Mouse (Mus musculus) erythroblast, embryonic 14.5 days (primary cell): Measurements from ENCODE around the gene Uxs1. TPM values are rescaled to one million over a fixed set of nuclear protein-coding genes. Genes with fewer than 3 reads are reported as not detected.

Experiments used
- H3K27me3 ChIP-seq: 2 replicates; pipeline ENCODE4 v1.6.1; 2012; ENCODE audit warnings: inconsistent platforms; ENCODE audit not compliant: control insufficient read depth
- H3K36me3 ChIP-seq: 2 replicates; pipeline ENCODE4 v1.6.1; 2012; ENCODE audit warnings: mild to moderate bottlenecking, inconsistent platforms; ENCODE audit not compliant: control insufficient read depth
- H3K4me1 ChIP-seq: 2 replicates; pipeline ENCODE4 v1.6.1; 2012; ENCODE audit warnings: inconsistent platforms; ENCODE audit not compliant: control insufficient read depth
- H3K4me3 ChIP-seq: replicated peaks from 2 replicates; pipeline ENCODE3; 2012; ENCODE audit warnings: moderate library complexity, mild to moderate bottlenecking, inconsistent platforms
- H3K9me3 ChIP-seq: 2 replicates; pipeline ENCODE4 v1.6.1; 2012; ENCODE audit warnings: low read length, inconsistent platforms, mixed read lengths; ENCODE audit not compliant: control insufficient read depth
- GATA1 ChIP-seq: IDR thresholded peaks from 2 replicates; pipeline ENCODE4 v1.6.1; 2012; ENCODE audit warnings: low read length, inconsistent platforms, mixed read lengths
- TAL1 ChIP-seq: IDR thresholded peaks from 3 replicates; pipeline ENCODE4 v1.6.1; 2012; ENCODE audit warnings: low read length, inconsistent platforms, mixed read lengths
- polyA plus RNA-seq: library from polyadenylated mRNA; stranded (reverse); fragments of >175 nt; gene quantifications from 2 replicates; pipeline ENCODE4 v1.2.3, GENCODE M21; 2012

Uxs1 gene
- polyA plus RNA-seq, 1 experiment: 0.49 TPM

DNA sequence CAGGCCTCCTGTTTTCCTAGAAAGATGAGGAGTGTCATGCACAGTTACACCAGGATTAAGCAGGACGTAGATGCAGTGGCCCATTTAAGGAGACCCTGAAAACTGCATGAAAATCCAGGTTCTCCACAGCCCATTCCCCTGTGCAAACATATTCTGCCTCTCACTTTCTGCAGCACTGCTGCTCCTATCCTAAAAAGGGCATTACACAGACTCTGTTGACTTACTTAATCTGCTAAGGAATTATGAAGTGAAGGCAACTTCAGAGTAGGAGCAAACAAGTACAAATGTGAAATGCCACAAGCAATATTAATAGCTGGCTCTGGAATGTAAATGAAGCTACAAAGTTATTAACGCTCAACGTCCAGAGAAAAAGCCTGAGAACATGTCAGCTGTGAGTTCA lies 45.9 kb downstream of the Uxs1 start:
- H3K27me3 ChIP-seq: no peaks in the 10 kb centered on the region
- TF ChIP-seq TAL1: no peak
- no peak for TF ChIP-seq GATA1
- H3K4me3 ChIP-seq: no peak overlapping the region
- H3K36me3 ChIP-seq: peaks cover 52% of the 10 kb centered on the region
- H3K4me1 ChIP-seq: no peaks in the 10 kb centered on the region
- no peaks in the 10 kb centered on the region for H3K9me3 ChIP-seq

DNA sequence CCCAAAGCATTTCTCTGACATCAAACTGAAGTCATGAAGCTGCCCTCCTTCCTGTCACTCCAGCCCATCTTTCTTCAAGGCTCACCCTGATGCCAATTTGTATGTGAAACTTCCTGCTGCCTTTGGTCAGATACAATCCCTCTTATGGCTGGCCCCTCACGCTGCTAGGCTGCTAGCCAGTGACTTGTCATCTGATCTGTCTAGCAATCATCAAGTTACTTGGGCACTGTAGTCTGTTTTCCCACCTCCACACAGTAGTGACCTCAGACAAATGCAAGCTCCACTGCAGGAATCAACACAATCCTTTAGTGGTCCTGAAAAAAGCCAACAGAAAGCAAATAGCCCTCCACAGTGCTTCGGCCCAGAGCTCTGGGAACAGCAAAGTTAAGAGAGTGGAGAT lies 46.4 kb downstream of the Uxs1 start:
- TF ChIP-seq GATA1: no peak
- TF ChIP-seq TAL1: no peak
- Histone ChIP-seq H3K4me1 (no peaks in the 10 kb centered on the region), H3K4me3 (no peak overlapping the region), H3K36me3 (peaks cover 51% of the 10 kb centered on the region), H3K27me3 (no peaks in the 10 kb centered on the region), H3K9me3 (no peaks in the 10 kb centered on the region)

DNA sequence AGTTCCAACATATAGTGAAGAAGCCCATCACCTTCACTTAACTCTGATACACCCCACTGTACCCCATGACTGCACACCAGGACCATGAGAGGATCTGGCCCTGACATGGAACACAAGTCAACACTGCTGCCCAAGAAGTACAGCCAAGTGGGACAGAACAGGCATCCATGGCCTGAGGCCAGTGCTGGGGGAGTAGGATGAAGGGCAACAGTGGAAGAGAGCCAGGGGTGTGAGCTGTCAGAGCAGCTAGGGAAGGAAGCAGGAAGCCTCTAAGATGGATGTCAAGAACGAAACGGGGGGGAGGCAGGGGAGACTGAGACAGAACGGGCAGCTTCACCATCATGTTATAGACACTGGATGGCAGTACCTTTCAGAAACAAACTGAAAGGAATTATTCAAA lies 51.5 kb downstream of the Uxs1 start:
- Histone ChIP-seq H3K4me3 (no peak overlapping the region), H3K9me3 (no peaks in the 10 kb centered on the region), H3K4me1 (no peaks in the 10 kb centered on the region), H3K27me3 (no peaks in the 10 kb centered on the region), H3K36me3 (peaks cover 62% of the 10 kb centered on the region)
- TF ChIP-seq GATA1: no peak
- TF ChIP-seq TAL1: no peak

DNA sequence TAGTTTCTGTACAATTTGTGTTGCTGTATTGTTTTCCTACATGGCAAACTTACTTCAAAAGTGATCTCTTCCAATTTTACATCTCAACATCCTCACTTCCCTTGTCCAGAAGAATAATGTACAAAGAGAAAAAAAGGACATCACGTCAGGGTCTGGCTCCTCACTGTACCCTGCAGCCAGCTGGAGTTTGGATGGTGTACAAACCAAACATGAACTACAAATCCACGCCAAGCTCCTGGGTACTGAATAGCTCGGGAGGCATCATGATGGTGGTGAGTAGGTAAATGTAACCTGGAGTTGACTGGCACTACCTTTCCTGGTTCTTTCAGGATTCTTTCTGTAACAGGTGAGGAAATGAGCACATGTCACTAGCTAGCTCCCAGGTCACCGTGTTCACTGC lies 53.5 kb downstream of the Uxs1 start:
- H3K4me3 ChIP-seq: no peak overlapping the region
- H3K36me3 ChIP-seq: peaks cover 77% of the 10 kb centered on the region
- H3K4me1 ChIP-seq: no peaks in the 10 kb centered on the region
- no peaks in the 10 kb centered on the region for H3K27me3 ChIP-seq
- H3K9me3 ChIP-seq: no peaks in the 10 kb centered on the region
- TF ChIP-seq GATA1 (no peak), TAL1 (no peak)

DNA sequence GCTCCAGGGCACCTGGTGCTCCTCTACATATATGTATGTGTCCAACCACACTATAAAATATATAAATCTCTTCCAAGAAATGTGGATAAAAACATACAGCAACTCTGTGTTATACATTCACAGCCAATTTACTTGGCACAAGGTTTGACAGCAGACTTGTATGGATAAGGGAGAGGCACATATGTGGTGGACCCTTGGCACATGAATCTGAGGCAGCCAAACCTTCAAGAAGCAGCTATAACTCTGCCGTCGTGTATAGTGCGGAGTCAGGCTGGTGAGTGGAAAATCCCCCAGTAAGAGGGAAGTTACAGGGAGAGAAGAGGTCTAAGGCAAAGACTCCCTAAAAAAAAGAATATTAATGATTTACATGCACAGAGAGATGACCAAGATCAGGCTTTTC lies 54.9 kb downstream of the Uxs1 start:
- H3K4me3 ChIP-seq: no peak overlapping the region
- no peak for TF ChIP-seq GATA1
- TF ChIP-seq TAL1: no peak
- peaks cover 81% of the 10 kb centered on the region for H3K36me3 ChIP-seq
- H3K9me3 ChIP-seq: no peaks in the 10 kb centered on the region
- no peaks in the 10 kb centered on the region for H3K27me3 ChIP-seq
- no peaks in the 10 kb centered on the region for H3K4me1 ChIP-seq

DNA sequence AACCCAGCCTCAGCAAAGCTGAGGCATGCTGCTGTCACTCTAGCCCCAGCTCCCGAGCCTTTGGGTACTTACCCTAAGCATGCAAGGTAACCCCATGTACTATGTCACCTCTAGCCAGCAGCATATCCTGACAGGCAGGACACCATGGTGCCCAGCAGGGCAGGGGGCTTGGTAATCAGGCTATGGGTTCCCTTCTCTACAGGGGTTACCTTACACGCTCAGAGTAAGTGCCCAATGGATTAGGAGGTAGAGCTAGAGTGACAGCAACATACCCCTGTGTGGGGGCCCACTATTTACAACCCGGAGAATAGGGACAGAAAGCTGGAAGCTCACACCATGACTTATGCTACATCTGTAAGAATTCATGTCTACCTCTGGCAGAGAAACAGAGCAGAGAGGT lies 57.6 kb downstream of the Uxs1 start:
- Histone ChIP-seq H3K4me3 (no peak overlapping the region), H3K27me3 (no peaks in the 10 kb centered on the region), H3K9me3 (no peaks in the 10 kb centered on the region), H3K36me3 (peaks cover 82% of the 10 kb centered on the region), H3K4me1 (no peaks in the 10 kb centered on the region)
- TF ChIP-seq TAL1: no peak
- no peak for TF ChIP-seq GATA1

DNA sequence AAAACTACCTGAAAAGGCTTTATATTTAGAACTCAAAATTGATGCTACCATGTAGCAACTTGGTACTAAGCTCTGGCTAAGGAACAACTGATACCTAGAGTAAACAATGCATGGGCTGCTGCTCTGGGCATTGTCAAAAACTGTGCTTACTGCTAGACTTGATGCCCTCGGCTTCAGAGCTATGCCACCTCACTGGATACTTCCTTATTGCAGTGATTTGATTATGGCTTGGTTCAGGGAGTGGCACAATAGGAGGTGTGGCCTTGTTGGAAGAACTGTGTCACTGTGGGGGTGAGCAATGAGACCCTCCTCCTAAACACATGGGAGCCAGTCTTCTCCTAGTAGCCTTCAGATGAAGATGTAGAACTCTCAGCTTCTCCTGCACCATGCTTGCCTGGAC lies 58.3 kb downstream of the Uxs1 start:
- Histone ChIP-seq H3K9me3 (no peaks in the 10 kb centered on the region), H3K36me3 (peaks cover 82% of the 10 kb centered on the region), H3K27me3 (no peaks in the 10 kb centered on the region), H3K4me1 (no peaks in the 10 kb centered on the region), H3K4me3 (no peak overlapping the region)
- TF ChIP-seq TAL1: no peak
- TF ChIP-seq GATA1: no peak

DNA sequence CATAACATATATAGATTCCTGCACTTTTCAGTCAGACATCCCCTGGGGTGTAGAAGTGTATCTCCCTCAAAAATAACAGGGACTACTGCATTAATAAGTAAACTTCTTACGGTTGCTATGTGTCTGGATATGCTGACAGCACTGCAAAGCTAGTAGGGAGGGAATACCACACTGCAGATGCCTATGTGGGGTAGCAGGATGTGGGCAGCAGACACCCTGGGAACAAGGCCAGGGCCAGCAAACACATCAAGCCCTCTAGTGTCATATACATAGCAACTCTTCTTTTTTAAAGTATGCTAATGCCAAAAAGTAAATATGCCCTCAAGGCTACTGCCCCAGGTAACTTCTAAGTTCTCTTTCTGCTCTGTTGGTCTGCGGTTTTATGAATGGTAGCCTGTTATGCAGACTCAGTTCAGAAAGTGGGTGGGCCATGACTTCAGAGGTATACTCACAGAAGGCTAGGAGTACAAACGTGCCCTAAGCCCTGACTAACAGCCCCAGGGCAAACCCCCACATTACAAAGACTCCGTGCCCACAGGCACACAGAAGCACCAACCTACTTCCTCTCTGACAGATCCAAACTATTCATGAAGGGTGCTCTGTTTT lies 59.1 kb downstream of the Uxs1 start:
- H3K4me3 ChIP-seq: no peak overlapping the region
- TF ChIP-seq TAL1 (no peak), GATA1 (no peak)
- H3K4me1 ChIP-seq: no peaks in the 10 kb centered on the region
- H3K36me3 ChIP-seq: peaks cover 83% of the 10 kb centered on the region
- no peaks in the 10 kb centered on the region for H3K27me3 ChIP-seq
- no peaks in the 10 kb centered on the region for H3K9me3 ChIP-seq

DNA sequence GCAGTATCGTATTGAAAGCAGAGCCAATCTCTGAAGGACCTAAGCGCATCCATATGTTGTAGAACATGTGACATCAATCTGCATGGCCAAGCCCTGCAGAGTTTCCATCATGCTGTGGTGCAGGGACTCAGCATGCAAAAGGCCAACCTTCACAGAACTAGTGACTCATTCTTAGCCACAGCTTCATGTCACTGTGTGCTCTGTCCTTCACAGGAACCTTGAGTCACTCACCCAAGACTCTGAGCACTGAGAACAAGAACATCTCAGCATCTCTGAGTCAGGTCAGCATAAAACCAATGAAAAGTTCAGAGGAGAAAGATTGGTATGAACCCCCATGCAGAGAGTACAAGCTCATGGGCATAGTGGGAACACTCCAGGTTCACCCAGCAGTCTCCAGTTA lies 61.3 kb downstream of the Uxs1 start:
- no peaks in the 10 kb centered on the region for H3K4me1 ChIP-seq
- H3K4me3 ChIP-seq: no peak overlapping the region
- no peaks in the 10 kb centered on the region for H3K9me3 ChIP-seq
- peaks cover 86% of the 10 kb centered on the region for H3K36me3 ChIP-seq
- TF ChIP-seq GATA1: no peak
- no peak for TF ChIP-seq TAL1
- H3K27me3 ChIP-seq: no peaks in the 10 kb centered on the region

DNA sequence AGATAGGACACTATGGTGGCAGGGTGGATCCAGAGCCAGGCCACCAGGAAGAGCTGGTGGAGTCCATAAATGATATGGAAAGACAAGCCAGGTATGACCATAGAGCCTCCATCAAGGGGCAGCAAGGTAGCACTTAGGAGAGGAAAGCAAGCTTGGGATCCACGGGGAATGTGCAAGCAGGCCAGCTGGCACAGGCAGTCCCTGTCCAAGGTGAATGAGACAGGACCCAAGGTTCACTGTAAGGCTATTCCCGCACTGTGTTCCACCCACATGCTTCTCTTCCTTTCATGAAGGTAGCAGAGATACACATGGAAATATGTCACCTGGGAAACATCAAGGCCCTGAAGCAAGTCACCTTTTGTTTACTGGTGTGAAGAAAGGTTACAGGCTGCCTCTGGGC lies 63.1 kb downstream of the Uxs1 start:
- Histone ChIP-seq H3K36me3 (peaks cover 81% of the 10 kb centered on the region), H3K4me1 (no peaks in the 10 kb centered on the region), H3K27me3 (no peaks in the 10 kb centered on the region), H3K4me3 (no peak overlapping the region), H3K9me3 (no peaks in the 10 kb centered on the region)
- TF ChIP-seq GATA1 (no peak), TAL1 (no peak)
